Mouse (Mus musculus) midbrain, postnatal 0 days (tissue): Measurements from ENCODE around the gene Syt6. TPM values are rescaled to one million over a fixed set of nuclear protein-coding genes. Genes with fewer than 3 reads are reported as not detected.

Source experiments
- ATAC-seq: fragments of 200-750 bp; cut with Nextera tagmentation; 2 replicates; pipeline ENCODE4 v1.8.0; 2017; ENCODE audit warnings: moderate number of reproducible peaks, mild to moderate bottlenecking, moderate TSS enrichment, moderate library complexity; ENCODE audit not compliant: low FRiP score
- DNase-seq: peaks from one replicate; pipeline ENCODE4 v3.0.0-alpha.2; 2015; ENCODE audit warnings: low spot score
- H3K27ac ChIP-seq: fragments of 300-500 bp; sonication (generic); 2 replicates; pipeline ENCODE4 v1.5.1; 2014; ENCODE audit warnings: low read depth, mild to moderate bottlenecking, low read length, mixed read lengths
- H3K27me3 ChIP-seq: fragments of 300-500 bp; sonication (generic); 2 replicates; pipeline ENCODE4 v1.6.1; 2014; ENCODE audit warnings: low read length, control low read depth, mixed read lengths; ENCODE audit not compliant: insufficient read depth
- H3K36me3 ChIP-seq: fragments of 300-500 bp; sonication (generic); 2 replicates; pipeline ENCODE4 v1.6.1; 2014; ENCODE audit warnings: low read length, control low read depth, mixed read lengths; ENCODE audit not compliant: insufficient read depth
- H3K4me1 ChIP-seq: fragments of 300-500 bp; sonication (generic); 2 replicates; pipeline ENCODE4 v1.6.1; 2014; ENCODE audit warnings: mild to moderate bottlenecking, control low read depth, antibody characterized with exemption, low read length, mixed read lengths; ENCODE audit not compliant: insufficient read depth
- H3K4me2 ChIP-seq: fragments of 300-500 bp; sonication (generic); 2 replicates; pipeline ENCODE4 v1.6.1; 2014; ENCODE audit warnings: low read depth, mild to moderate bottlenecking, low read length, mixed read lengths; ENCODE audit not compliant: poor library complexity, severe bottlenecking
- H3K4me3 ChIP-seq: fragments of 300-500 bp; sonication (generic); 2 replicates; pipeline ENCODE4 v1.5.1; 2014; ENCODE audit warnings: low read depth, mild to moderate bottlenecking, low read length, moderate library complexity
- H3K9ac ChIP-seq: fragments of 300-500 bp; sonication (generic); replicated peaks from 2 replicates; pipeline ENCODE4 v1.6.1; 2014; ENCODE audit warnings: mild to moderate bottlenecking, low read length, moderate library complexity, mixed read lengths; ENCODE audit not compliant: poor library complexity, severe bottlenecking
- H3K9me3 ChIP-seq: fragments of 300-500 bp; sonication (generic); 2 replicates; pipeline ENCODE4 v1.6.1; 2016; ENCODE audit warnings: low read length, control low read depth
- CTCF ChIP-seq: IDR thresholded peaks from 2 replicates; pipeline ENCODE4 v1.5.1; 2016; ENCODE audit warnings: antibody characterized with exemption, mild to moderate bottlenecking
- WGBS: fragments of 180-500 bp; shearing (Covaris S2); extraction: QIAGEN DNeasy Blood & Tissue Kit; methylation state at CpG from one replicate; pipeline ENCODE4 v1.1.7; 2014; 5-methylcytosine and 5-hydroxymethylcytosine counted together
- polyA plus RNA-seq: library from polyadenylated mRNA; unstranded; fragments of >200 nt; fragmentation: Nextera tagmentation; extraction: Ambion mirVana; gene quantifications from 2 replicates; pipeline ENCODE4 v1.2.1, GENCODE M21; 2015
- total RNA-seq: library from RNA; depleted of rRNA; stranded (reverse); fragments of >200 nt; gene quantifications from 2 replicates; pipeline ENCODE4 v1.2.3, GENCODE M21; 2014

Syt6 gene
- total and polyA plus RNA-seq, 2 experiments from 2014 or later: 10.0 to 30.7 TPM

DNA sequence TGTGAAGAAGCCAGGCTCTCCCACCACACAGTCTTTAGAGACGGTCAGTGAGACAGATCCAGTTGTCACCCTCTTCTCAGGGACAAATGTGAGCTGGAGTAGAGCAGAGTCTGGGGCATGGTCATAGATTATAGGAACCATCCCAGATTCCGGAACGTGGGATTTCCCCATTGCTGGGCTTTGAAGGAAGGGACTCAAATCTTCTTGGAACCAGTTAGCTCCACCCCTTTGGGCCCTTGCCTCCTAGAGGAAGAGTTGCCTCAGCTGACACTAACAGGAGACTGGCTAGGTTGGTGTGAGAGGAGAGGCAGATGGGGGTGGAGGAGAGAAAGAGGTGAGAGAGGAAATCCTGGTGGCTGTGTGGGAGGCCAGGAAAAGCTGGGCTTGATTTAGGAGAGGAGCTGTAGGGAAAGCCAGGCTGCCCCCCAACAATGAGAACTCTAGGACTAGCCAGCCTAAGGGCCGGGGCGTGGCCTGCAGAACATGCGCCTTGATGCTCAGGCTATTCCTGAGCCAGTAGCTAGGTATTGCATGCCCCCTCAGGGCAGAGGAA is 31.1 kb downstream of the Syt6 start:
- WGBS: 89% methylated on average over 6 of the region's 6 CpGs

DNA sequence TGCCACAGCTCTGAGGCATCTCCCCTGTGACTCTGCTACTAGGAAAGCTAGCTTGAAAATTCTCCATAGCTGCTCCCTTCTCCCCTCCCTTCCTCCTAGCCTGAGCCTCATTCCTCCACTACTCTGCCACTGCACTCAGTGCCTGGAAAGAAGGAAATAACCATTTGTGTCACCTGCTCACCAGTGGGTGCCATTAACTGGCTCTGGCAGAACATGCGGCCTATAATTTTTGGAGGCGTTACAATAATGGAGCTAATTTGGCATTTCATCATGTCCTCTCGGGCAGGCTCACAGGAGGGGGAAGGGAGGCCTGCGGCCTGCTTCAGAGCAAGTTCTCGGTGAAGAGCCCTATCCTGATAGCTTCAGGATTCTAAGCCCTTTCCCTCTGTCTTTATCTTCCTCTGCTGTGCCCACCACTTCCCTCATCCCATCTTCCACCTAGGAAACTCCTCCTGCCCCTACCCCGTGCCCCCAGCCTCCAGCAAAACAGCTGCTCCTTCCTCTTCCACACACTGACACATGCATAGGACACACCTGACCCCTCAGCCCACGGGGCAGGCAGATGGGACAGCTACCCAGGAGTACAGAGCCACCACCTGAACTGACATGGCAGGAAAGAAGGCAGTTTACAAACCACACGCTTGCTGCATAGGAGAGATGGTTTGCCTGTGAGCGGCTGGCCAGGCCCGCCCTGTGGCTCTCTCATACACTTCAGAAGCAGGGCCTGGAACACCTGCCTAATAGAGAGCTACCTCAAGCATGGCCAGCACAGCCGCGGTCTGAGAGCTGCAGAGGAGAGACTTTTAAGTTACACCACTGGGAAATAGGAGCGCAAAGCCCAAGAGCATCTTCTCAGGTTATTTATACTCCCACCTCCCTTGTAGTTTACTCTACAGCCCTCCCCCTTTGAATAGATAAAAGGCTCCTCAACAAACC is 31.9 kb downstream of the Syt6 start:
- no peak overlapping the region for H3K27ac ChIP-seq
- no peak for ATAC-seq
- WGBS: 75% methylated on average over 13 of the region's 13 CpGs

More for the DNA sequence above, 31.1 kb downstream of the Syt6 start:
- Histone ChIP-seq H3K36me3 (no peaks in the 10 kb centered on the region), H3K27ac (no peak overlapping the region), H3K9me3 (no peaks in the 10 kb centered on the region), H3K4me1 (no peaks in the 10 kb centered on the region), H3K4me2 (no peak overlapping the region), H3K4me3 (no peak overlapping the region), H3K27me3 (no peaks in the 10 kb centered on the region), H3K9ac (no peak overlapping the region)
- ATAC-seq (no peak), DNase-seq (no peak)
- TF ChIP-seq CTCF: no peak

DNA sequence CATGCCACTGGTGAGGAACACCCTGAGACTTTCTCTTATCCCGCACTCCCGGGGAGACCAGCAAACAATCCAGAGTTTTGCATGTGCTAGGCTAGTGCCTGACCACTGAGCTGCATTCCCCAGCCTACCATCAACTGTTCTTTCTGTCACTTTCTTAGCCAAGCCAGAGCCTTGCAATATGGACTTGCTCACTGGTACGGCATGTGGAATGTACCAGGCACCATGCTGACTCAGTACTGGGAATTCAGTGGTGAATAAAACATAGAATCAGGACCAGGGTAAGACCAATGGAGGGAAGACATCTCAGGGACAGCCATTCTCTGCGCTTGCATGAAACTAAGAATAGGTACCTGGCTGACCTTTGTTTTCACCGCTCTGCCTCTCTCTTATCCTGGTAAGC is 35.2 kb downstream of the Syt6 start:
- 95% methylated on average over 5 of the region's 5 CpGs for WGBS
- H3K4me3 ChIP-seq: no peak overlapping the region
- H3K9ac ChIP-seq: no peak overlapping the region
- DNase-seq (no peak), ATAC-seq (no peak)
- H3K9me3 ChIP-seq: no peaks in the 10 kb centered on the region
- TF ChIP-seq CTCF: no peak
- no peaks in the 10 kb centered on the region for H3K4me1 ChIP-seq
- H3K36me3 ChIP-seq: no peaks in the 10 kb centered on the region
- H3K27ac ChIP-seq: no peak overlapping the region
- H3K4me2 ChIP-seq: no peak overlapping the region
- H3K27me3 ChIP-seq: no peaks in the 10 kb centered on the region

More for the DNA sequence above, 31.9 kb downstream of the Syt6 start:
- no peaks in the 10 kb centered on the region for H3K4me1 ChIP-seq
- no peaks in the 10 kb centered on the region for H3K9me3 ChIP-seq
- no peak for TF ChIP-seq CTCF
- H3K4me2 ChIP-seq: no peak overlapping the region
- no peaks in the 10 kb centered on the region for H3K27me3 ChIP-seq
- no peak overlapping the region for H3K9ac ChIP-seq
- DNase-seq: no peak
- no peak overlapping the region for H3K4me3 ChIP-seq
- no peaks in the 10 kb centered on the region for H3K36me3 ChIP-seq

DNA sequence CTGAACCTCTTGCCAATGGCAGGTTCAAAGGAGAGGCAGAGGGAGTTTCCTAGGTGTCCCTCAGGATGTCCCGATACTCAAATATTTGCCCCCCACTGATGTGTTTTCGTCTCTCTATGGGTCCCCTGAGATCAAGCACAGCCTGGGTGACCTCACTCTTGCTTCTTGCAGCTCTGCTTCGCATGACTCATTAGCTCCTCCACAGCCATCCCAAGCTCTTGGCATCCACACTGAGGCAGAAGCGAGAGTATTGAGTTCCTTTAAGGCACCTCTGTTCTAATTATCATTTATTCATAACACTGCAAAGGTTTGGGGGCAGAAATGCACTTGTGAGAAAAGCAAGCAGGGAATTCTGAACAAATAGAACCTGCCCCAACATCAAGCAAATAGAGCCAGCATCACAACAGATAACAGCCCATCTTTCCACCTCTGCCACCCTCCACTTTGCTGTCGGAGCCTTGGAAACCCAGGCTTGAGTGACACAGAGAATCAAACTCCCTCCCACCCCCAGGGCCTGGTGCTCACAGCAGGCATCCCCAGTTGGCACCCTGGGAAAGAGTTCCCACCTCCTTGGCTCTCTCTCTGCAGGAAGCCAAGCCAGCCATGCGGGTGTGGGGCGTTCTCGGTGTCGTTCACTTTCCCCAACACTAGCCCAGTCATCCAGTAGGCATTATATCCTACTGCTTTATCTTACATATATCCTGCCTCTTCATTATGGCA is 37.8 kb downstream of the Syt6 start:
- H3K4me3 ChIP-seq: no peak overlapping the region
- H3K27ac ChIP-seq: no peak overlapping the region
- ATAC-seq (no peak), DNase-seq (no peak)
- no peak overlapping the region for H3K4me2 ChIP-seq
- no peaks in the 10 kb centered on the region for H3K36me3 ChIP-seq
- H3K27me3 ChIP-seq: no peaks in the 10 kb centered on the region
- H3K9ac ChIP-seq: no peak overlapping the region
- no peaks in the 10 kb centered on the region for H3K9me3 ChIP-seq
- no peak for TF ChIP-seq CTCF
- WGBS: 74% methylated on average over 9 of the region's 9 CpGs
- no peaks in the 10 kb centered on the region for H3K4me1 ChIP-seq

DNA sequence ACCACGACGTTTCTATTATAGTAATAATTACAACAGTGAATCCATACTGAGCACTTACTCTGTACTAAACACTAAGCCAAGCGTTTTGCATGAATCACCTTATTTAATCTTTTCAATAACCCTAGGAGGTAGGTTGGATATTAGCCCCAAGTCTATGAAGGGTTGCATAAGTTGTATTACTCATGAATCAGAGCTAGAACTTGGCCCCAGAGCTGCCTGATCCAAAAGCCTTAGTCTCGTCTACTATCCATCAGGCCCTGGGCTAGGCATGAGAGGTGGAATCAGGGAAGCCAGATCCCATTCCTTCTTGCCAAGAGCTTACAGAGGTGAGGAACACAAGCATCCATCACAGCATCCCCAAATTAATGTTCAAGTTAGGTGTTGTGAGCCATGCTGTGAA is 40.6 kb downstream of the Syt6 start:
- TF ChIP-seq CTCF: no peak
- Histone ChIP-seq H3K36me3 (no peaks in the 10 kb centered on the region), H3K9me3 (no peaks in the 10 kb centered on the region), H3K27me3 (no peaks in the 10 kb centered on the region), H3K4me2 (no peak overlapping the region), H3K9ac (no peak overlapping the region), H3K4me3 (no peak overlapping the region), H3K27ac (no peak overlapping the region), H3K4me1 (no peaks in the 10 kb centered on the region)
- ATAC-seq (no peak), DNase-seq (no peak)
- WGBS: 78% methylated on average over 4 of the region's 4 CpGs
